Mouse (Mus musculus) left cerebral cortex, postnatal 10 days (tissue): Measurements from ENCODE around the gene Gfod1. TPM values are rescaled to one million over a fixed set of nuclear protein-coding genes. Genes with fewer than 3 reads are reported as not detected.

Source experiments
- DNase-seq, 2 experiments: peaks; one replicate each; pipeline ENCODE4 v3.0.0; 2021 to 2022; ENCODE audit warnings: low spot score in 2 of 2, mixed read lengths in 1 of 2; ENCODE audit errors: extremely low spot score in 1 of 2
- intact Hi-C: fragments of 180-260 bp; cut with DNase I; formaldehyde crosslinking; loops from one replicate; pipeline ENCODE4 v1.15.1; 2025
- total RNA-seq, 2 experiments: library from RNA; stranded (reverse); gene quantifications; 2 replicates each; pipeline ENCODE4 v1.2.3; 2021

Gfod1 gene
- total RNA-seq, 2 experiments from 2014 or later: 41.6 to 43.3 TPM

DNA sequence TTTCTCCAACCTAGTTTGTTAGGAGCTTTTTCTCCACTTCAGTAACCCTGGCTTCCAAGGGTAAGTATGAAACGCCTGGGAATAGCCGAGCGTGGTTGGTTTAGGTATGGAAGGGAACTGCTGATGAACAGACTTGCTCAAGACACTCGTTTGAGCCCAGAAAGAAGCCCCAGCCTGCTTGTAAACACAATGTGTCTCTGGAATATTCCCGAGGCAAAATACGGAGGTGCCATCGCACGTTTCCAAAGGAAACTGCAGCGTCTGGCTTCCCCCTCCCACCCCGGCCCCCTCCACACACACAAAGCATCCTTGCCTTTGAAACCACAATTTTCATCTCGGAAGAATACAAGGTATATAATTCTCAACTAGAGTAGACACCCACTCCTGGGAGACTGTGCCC, 1.7 kb downstream of the Gfod1 start:
- intact Hi-C loops: loop anchor here (5.0 kb wide), 3 partner anchors 40 to 120 kb away; no protein-coding TSS in a partner anchor
- DNase-seq: no peak

DNA sequence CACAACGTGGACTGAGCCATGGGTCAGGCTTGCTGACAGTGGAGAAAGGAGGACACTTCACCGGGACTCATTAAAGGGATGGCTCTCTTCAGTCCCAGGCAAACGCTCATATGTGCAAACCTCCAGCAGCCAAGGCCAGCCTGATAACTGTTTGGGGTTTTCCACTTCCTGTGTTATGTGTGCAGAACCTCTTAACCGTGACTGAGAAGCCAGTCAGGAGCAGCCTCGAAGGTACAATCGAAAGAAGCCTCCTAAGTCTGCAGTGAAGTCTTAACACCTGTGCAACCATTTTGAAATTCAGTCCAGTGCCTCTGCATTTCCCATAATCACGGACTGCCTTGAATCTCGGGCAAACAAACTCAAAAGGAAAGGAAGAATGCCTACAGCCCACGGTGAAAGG, 3.1 kb downstream of the Gfod1 start:
- intact Hi-C loops: loop anchor here (5.0 kb wide), 3 partner anchors 39 to 119 kb away; no protein-coding TSS in a partner anchor
- no peak for DNase-seq

DNA sequence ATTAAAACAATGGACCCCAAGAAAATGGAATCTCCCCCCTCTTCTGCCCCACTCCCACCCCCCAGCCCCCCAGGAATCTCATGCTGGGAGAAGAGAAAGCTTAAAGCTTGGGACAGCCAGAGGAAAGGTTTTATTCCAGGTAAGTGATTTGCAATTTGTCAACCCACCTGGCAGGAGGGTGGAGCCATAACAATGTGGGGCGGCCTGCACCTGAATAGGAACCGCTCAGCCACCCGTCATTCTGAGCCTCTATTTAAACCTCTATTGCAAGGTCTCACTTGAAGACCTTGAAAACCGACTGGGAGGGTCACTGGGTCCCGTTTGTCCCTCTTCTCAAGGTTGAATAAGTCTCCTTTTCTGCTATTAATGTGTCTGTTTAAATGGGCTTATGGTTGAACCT, 3.6 kb downstream of the Gfod1 start:
- DNase-seq: no peak
- intact Hi-C loops: loop anchor here (5.0 kb wide), 3 partner anchors 38 to 118 kb away; no protein-coding TSS in a partner anchor

DNA sequence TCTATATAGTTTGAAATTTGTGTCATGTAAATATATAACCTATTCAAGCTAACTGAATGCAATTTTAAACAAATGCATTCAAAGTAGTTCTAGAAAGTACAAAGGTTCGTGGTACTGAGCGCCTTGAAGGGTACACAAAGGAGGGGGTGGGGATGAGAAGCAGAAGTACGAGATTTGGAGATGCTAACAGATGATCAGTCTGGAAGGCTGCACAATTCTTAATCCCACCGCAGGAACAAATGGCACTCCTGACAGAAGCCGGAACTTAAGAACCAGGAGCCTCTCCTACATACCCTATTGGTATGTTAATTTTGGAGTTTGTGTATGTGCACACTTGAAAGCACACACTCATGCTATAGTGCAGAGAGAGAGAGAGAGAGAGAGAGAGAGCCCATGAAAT, 4.8 kb downstream of the Gfod1 start:
- intact Hi-C loops: no loop called here
- no peak for DNase-seq

DNA sequence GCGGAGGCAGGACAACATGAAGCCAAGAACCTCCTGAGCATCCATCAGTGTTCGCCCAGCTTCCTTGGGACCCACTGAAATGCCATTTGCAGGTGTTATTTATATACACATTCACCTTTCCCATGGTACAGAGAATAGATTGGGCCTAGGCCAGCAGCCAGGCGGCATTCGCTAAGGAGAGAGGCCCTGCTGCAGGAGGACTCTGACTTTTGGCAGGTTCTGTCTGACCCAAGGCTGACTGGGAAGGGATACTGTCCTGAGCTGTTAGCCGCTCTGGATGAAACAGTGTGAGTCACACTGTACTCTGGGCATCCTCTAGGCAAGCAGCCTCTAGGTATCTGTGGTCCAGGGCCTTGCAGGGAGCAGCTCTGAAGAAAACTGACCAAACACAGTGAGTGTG, 6.4 kb downstream of the Gfod1 start:
- no peak for DNase-seq
- intact Hi-C loops: no loop called here

DNA sequence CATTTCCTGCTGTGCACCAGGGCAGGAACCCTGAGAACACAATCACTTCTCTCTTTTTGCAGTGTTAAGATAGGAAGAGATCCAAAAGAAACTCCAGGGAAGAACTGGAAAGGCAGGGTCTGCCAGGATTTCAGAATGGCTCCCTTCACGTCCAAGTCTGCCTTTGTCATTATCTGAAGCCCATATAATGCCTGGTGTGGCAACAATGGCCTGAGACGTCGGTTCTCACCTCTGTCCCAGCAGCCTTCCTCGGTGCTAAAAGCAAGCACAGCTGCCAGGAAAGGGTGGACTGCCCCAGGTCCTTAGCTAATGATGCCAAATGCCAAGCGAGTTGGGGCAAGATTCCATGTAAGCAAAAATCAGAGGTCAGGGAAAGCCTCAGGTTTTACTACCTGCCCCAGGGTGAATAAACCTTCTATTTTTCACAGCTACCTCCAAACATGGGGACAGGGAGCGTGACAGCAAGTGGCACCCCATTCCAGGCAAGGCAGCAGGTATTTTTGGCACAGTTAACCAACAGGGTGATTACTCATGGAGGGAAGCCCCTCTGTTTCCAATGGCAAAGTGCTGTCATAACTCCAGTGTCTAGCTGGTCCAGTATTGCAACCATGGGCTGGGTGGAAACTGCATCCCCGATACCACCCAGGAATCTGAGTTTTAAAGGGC, 7.7 kb downstream of the Gfod1 start:
- DNase-seq: no peak
- intact Hi-C loops: no loop called here

DNA sequence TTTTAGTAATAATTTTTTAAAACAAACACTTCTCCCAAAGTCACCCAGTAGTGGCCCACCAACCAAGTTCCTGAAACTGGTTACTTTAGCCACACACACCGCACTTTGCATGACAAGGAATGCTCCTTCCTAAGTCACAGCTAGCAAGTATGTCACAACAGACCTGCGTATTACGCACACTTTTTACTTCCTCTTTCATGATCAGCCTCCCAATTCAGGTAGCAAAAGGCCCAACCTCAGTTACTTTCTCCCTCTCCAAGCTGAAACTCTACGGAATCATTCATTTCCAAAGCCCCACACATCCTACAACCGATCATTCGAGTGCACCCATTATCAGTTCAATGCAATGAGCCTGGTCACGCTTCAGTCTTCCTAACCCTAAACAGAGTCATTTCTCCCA, 8.3 kb downstream of the Gfod1 start:
- intact Hi-C loops: no loop called here
- no peak for DNase-seq

DNA sequence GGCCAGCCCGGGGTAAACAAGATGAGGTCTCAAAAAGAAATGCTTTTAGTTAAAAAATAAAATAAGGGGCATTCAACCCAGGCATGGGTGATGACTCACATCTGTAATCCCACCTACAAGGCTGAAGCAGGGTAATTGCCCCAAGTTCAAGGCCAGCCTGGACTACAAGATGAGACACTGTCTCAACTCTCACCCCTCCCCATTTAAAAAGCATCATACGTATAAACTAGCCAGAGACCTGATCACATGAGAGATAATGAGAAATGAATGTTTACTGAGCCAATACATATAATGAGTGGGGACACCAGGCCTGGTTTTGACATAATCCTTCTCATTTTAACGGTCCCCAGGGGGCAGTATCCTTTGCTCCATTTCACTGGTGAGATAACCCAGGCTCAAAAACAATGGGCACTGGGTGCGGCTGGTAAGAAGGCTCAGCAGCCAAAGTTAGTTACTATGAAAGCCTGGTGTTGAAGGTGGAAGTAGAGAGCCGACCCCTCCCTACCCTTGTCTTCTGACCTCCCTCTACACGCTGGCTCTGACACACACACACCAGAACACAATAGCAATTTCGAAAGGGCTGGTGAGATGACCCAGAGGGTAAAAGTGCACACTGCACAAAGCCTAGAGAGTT, 8.9 kb downstream of the Gfod1 start:
- intact Hi-C loops: no loop called here
- no peak for DNase-seq

DNA sequence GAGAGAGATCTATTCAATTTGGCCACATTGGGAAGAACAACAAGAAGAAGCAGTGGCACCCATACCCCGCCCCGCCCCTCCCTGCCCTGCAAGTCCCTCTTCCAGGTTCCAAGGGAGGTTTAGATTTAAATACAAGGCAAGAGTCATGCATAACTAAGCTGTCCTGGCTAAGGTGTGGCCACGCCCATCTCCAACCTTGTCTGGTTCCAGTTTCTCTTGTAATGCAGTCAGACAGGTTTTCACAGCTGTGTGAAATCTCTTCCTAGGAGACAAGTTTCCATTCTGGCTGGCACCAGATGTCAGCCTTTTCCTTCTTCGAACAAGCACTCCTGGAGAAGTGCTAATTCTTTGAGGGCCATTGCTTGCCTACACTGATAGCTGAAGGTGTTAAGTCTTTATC, 11.1 kb downstream of the Gfod1 start:
- intact Hi-C loops: no loop called here
- no peak for DNase-seq

DNA sequence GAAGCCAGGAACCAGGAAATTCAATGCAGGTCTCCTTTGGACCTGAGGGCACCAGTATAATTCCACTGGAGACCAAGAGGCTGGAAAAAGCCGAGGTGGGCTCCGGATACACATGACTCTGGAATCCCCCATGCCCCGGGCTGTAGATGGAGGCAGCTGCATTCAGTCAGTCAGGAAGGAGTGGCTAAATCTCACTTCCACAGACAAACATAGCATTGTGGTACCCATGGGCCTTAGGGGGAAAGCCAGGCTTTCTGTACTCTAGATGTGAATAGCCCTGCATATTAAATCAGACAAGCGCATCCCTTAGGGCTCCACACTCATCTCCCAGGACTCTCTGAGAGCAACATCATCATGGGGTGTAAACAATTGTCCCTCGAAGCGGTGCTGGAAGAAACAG, 14.9 kb downstream of the Gfod1 start:
- intact Hi-C loops: no loop called here

DNA sequence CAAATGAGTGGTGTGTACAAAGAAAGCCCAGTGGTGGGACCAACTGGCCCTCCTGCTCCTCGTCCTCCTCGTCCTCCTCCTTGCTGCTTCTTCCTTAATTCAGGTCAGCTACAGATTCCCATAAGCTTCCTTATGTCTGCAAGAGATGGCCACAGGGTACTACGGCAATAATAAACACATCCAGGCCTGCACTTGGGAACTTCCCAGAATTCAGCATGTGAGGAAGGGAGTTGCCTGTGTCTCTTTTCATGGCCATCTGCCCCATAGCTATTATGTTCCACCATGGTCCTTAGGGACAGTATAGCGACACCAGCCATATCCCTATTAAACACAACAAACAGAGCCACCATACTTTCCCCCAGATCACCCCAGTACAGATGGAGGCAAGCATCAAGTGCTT, 15.5 kb downstream of the Gfod1 start:
- no peak for DNase-seq
- intact Hi-C loops: no loop called here

More for the DNA sequence above, 14.9 kb downstream of the Gfod1 start:
- no peak for DNase-seq

DNA sequence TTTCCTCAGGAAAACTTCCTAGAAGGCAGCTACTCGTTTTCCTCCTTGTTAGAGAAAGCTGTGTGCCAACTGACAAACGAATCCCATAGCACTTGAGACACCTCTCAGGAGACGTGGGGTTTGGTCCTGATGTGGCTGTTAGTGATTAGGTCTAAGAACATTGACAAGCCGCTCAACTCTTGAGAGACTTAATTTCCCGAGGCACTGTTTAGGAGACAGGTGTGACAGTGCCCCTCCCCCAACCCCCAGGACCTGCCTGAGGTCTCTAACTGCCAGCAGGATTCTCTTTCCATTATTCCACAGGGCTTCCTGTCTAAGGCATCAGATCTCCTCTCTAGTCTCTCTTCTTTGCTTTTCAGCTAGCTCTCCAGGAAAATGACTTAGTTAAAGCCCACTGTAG, 15.9 kb downstream of the Gfod1 start:
- intact Hi-C loops: no loop called here
- DNase-seq: no peak

DNA sequence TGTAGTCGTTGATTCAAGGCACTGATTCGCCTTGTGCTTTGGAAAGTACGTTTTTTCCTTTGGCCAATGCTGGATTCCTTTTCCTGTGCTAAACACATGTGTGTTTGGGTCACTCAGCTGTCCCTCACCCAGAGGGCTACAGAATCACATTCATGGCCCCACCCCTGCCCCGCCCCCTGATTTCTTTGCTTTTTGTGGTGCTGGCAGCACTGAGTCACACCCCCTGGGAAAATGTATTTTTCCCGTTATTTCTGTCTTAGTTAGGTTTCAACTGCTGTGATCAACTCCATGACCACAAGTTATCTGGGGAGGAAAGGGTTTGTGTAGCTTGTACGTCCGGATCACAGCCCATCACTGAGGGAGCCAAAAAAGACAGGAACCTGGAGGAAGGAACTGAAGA, 17.1 kb downstream of the Gfod1 start:
- DNase-seq: no peak

DNA sequence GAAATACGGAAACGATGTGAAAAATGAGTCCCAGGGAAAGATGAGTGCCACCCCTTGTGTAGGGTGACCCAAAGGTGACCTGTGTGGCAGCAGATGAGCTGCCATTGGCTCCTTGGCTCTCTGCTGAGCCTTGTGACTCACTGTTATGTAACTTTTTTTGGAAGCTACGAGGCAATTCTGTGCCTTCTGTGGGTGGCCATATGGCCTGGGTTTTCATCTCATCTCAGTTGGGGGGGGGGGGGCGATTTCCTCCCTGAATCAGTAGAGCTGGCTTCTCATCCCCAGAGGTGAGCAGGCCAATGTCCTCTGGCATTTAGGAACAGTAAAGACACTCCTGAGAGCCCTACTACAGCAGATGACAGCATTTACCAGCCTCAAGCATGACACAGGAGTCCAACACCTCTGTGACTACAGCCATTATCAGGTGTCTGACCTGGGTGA, 19.2 kb downstream of the Gfod1 start:
- no peak for DNase-seq
- intact Hi-C loops: no loop called here

More for the DNA sequence above, 17.1 kb downstream of the Gfod1 start:
- intact Hi-C loops: no loop called here

DNA sequence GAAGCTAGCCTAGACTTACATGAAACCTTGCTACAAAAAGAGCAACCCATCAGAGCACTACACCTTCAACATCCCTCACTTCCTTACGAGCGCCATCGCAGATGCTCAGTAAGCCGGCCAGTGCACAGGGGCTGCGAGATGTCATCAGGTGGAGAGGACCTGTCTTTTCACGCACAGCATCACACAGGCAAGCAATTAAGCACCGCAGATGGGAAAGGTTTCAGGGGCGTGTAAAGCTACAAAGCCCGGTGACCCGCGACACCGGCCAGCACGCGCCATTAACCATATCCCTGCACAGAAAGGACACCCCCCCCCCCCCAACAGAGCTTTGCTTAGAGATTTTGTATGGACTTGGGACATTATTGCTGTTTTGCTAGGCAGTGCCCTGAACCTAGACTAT, 30.1 kb downstream of the Gfod1 start:
- intact Hi-C loops: no loop called here
- no peak for DNase-seq

DNA sequence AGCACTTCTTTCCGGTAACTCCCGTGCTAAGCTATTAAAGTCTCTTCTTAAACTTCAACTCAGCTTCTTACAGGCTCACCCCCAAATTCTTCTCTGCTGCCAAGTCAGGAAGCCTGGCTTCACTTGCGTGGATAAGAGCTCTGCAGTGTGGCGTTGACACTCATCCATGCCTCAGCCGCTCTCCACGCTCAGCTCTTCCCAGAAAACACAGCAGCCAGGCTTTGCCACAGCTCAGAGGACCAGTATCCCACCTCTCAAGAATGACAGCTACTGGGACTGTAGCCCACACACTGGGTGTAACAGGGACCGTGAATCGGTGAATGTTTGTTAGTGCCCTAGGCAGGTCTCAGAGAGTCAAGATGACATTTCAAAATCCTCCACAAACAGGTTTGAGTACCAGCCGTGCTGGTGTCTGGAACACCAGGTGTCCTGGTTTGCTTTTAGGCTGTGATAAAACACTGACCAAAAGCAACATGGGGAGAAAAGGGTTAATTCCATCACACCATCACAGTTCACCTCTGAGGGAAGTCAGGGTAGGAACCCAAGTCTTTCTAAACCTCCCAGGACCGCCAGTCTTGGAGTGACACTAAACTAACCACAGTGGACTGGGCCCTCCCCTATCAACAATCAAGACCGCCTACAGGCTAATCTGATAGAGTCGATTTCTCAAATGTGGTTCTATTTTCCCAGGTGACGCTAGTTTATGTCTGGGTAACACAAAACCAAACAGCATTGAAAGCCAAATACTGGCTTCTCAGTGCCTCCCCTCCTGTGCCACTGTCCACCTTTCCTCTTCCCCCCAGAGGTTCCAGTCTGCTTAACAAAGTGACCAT, 31.5 kb downstream of the Gfod1 start:
- intact Hi-C loops: no loop called here
- DNase-seq: no peak

DNA sequence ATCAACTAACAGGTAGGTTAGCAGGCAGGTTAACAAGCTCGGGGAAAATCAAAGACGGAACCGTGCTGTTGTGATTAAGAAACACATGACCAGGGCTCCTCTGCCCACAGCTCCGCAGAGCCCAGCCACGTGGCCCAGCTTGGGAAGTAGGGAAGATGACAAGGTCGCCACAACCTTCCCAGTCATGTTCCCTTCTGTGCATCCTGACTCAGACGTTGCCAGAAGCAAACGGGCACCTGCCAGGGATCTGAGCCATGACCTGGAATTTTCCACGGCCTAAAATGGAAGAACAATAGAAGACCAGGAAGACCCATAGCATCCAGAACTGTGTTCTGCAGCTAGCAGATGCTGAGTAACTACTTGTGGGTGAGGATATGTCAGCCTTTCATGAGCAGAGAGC, 32.5 kb downstream of the Gfod1 start:
- intact Hi-C loops: no loop called here
- no peak for DNase-seq

DNA sequence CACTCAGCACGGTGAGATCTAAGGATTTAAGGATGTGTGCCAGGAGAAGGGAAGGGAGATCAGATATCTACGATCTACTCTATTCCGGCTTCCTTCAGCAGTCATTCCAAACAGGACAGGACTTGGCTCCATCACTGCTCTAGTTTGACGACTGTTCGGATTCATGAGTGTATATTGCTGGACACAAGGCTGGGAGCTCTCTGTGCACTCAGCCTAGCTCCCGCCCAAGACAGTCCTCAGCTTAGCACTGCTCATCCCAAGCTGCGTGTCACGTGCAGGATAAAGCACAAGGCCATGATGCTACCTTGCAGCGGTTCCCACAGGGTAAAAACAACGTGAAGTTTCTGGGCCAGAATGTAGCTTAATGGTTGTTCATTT, 33.8 kb downstream of the Gfod1 start:
- intact Hi-C loops: no loop called here
- DNase-seq: no peak

DNA sequence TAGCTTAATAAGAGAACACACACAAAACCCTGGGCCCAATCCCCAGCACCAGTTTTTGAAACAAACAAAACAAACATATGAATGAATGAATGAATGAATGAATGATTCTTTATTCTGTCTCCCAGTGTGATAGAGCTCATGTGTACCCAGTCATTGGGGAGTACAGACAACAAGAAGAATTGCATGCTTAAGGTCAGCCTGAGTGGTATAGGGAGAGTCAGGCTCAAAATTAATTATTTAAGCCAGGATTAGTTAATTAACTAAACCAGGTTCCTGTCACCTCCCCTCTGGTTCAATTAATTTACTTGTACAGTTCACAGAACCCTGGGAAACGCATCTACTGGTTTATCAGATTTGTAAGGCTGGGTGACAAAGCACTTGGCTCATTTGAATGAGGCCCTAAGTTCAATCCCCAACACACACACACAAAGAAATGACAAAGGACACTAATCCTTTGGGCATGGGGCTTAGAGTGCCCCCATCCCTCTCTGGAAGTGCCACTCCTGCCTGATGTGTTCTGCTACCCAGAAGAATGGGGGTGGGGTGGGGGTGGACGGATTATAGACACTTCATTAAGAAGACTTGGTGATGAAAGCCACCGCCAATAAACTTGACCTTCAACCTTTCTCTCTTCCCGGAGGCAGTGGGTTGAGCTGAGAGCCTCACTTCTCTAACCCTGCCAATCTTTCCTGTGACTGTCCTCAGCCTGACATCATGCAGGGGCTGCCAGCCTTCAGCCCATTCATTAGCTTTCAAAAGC, 34.3 kb downstream of the Gfod1 start:
- DNase-seq: no peak
- intact Hi-C loops: no loop called here
